ENCODE assay signal across 28 mouse cellular contexts in the genomic region with DNA sequence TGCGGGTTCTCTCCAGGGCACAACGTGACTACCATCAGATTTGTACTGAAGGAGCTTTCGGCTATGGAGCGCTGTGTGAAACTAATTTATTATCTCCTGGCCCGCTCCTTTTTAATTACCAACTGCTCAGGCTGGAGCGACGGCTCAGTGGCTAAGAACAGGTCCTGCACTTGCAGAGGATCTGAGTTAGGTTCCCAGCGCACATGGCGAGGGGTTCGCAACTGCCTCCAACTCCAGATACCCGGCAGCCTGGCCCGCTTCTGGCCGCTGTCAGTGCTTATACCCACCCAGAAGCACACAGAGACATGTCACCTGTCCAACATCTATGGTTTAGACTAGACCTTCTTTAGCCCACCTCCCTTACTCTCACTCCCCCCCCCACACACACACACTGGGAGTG.
"Had no signal": no experiment of that assay in that cellular context is flagged by ENCODE, and none has a peak within 500 bp of the region (broad histone marks: within the 10 kb centered on the region; RNA-seq: fewer than 3 reads in every experiment).

No protein-coding gene starts in this region.

- H3K4me1 ChIP-seq: embryonic facial prominence, embryonic 12.5 days; embryonic facial prominence, embryonic 13.5 days had no signal

- H3K27ac ChIP-seq: embryonic facial prominence, embryonic 10.5 days; embryonic facial prominence, embryonic 12.5 days; embryonic facial prominence, embryonic 13.5 days; embryonic facial prominence, embryonic 15.5 days; forebrain, embryonic 10.5 days; forebrain, embryonic 12.5 days; forebrain, embryonic 13.5 days; forebrain, embryonic 15.5 days; gastrocnemius, adult 2 months; heart, adult 2 months had no signal

- H3K4me3 ChIP-seq: embryonic facial prominence, embryonic 10.5 days; embryonic facial prominence, embryonic 12.5 days; embryonic facial prominence, embryonic 13.5 days; embryonic facial prominence, embryonic 15.5 days; erythroblast, embryonic 14.5 days; forebrain, embryonic 10.5 days; forebrain, embryonic 12.5 days; forebrain, embryonic 13.5 days; forebrain, embryonic 15.5 days; gastrocnemius, adult 2 months; heart, adult 2 months had no signal

- H3K9ac ChIP-seq: embryonic facial prominence, embryonic 12.5 days; embryonic facial prominence, embryonic 13.5 days; embryonic facial prominence, embryonic 15.5 days; forebrain, embryonic 12.5 days; forebrain, embryonic 13.5 days; forebrain, embryonic 15.5 days; forebrain, postnatal 0 days had no signal

- H3K9me3 ChIP-seq: embryonic facial prominence, embryonic 10.5 days; embryonic facial prominence, embryonic 12.5 days; embryonic facial prominence, embryonic 13.5 days; embryonic facial prominence, embryonic 15.5 days; forebrain, embryonic 10.5 days; forebrain, embryonic 12.5 days; forebrain, embryonic 13.5 days; forebrain, embryonic 15.5 days had no signal

- H3K27me3 ChIP-seq: embryonic facial prominence, embryonic 12.5 days; embryonic facial prominence, embryonic 13.5 days; embryonic facial prominence, embryonic 15.5 days; forebrain, embryonic 12.5 days; forebrain, embryonic 13.5 days; forebrain, embryonic 15.5 days had no signal

- ATAC-seq: forebrain, embryonic 13.5 days; forebrain, embryonic 14.5 days; forebrain, embryonic 15.5 days; forebrain, embryonic 16.5 days; forebrain, postnatal 0 days had no signal

- H3K4me2 ChIP-seq: embryonic facial prominence, embryonic 12.5 days; embryonic facial prominence, embryonic 13.5 days; embryonic facial prominence, embryonic 15.5 days; forebrain, embryonic 12.5 days; forebrain, embryonic 13.5 days; forebrain, embryonic 15.5 days had no signal

- H3K36me3 ChIP-seq: forebrain, embryonic 15.5 days had no signal

- DNase-seq: cerebellum, adult 2 months; cerebellum, adult 8-10 months; cerebellum, adult 9-10 months; cerebellum, adult 9-11 months; cerebellum, postnatal 10 days; cerebellum, postnatal 14 days; cerebellum, postnatal 25 days; cerebellum, postnatal 36 days; embryo, embryonic 11 days; forebrain, postnatal 0 days; gastrocnemius, adult 2 months; gastrocnemius, postnatal 10 days; gastrocnemius, postnatal 14 days; gastrocnemius, postnatal 25 days; gastrocnemius, postnatal 36 days; heart, adult 18-20 months; heart, adult 2 months had no signal
